Mouse (Mus musculus) forebrain, embryonic 16.5 days (tissue): ENCODE data around the gene Foxg1. TPM values are rescaled to one million over a fixed set of nuclear protein-coding genes. Genes with fewer than 3 reads are reported as not detected.
A peak's percentile ranks its signal among the peaks of the same experiment; 100 is the strongest.

Experiments
- ATAC-seq: fragments of 200-750 bp; cut with Nextera tagmentation; 2 replicates; pipeline ENCODE4 v1.8.0; 2017; ENCODE audit warnings: mild to moderate bottlenecking, moderate library complexity
- H3K27ac ChIP-seq: fragments of 300-500 bp; sonication (generic); 2 replicates; pipeline ENCODE4 v1.5.1; 2014; ENCODE audit warnings: low read length, control low read depth
- H3K27me3 ChIP-seq: fragments of 300-500 bp; sonication (generic); replicated peaks from 2 replicates; pipeline ENCODE4 v1.6.1; 2014; ENCODE audit warnings: low read length; ENCODE audit not compliant: control insufficient read depth, insufficient read depth
- H3K36me3 ChIP-seq: fragments of 300-500 bp; sonication (generic); 2 replicates; pipeline ENCODE4 v1.6.1; 2014; ENCODE audit not compliant: control insufficient read depth, insufficient read depth
- H3K4me1 ChIP-seq: fragments of 300-500 bp; sonication (generic); replicated peaks from 2 replicates; pipeline ENCODE4 v1.6.1; 2014; ENCODE audit warnings: low read length; ENCODE audit not compliant: control insufficient read depth, insufficient read depth
- H3K4me2 ChIP-seq: fragments of 300-500 bp; sonication (generic); 2 replicates; pipeline ENCODE4 v1.6.1; 2014; ENCODE audit warnings: mild to moderate bottlenecking, low read length, control low read depth
- H3K4me3 ChIP-seq: fragments of 300-500 bp; sonication (generic); replicated peaks from 2 replicates; pipeline ENCODE4 v1.5.1; 2014; ENCODE audit warnings: mild to moderate bottlenecking, low read length, control low read depth
- H3K9ac ChIP-seq: fragments of 300-500 bp; sonication (generic); replicated peaks from 2 replicates; pipeline ENCODE4 v1.6.1; 2014; ENCODE audit warnings: low read depth, low read length, control low read depth
- H3K9me3 ChIP-seq: fragments of 300-500 bp; sonication (generic); 2 replicates; pipeline ENCODE4 v1.6.1; 2016; ENCODE audit warnings: low read length; ENCODE audit not compliant: control insufficient read depth
- WGBS: fragments of 180-500 bp; shearing (Covaris S2); extraction: QIAGEN DNeasy Blood & Tissue Kit; methylation state at CpG from one replicate; pipeline ENCODE4 v1.1.7; 2014; 5-methylcytosine and 5-hydroxymethylcytosine counted together
- polyA plus RNA-seq: library from polyadenylated mRNA; unstranded; fragments of >200 nt; fragmentation: Nextera tagmentation; extraction: Ambion mirVana; gene quantifications from 2 replicates; pipeline ENCODE4 v1.2.1, GENCODE M21; 2015

The Foxg1 gene
- polyA plus RNA-seq, 1 experiment from 2014 or later: 92.9 TPM

- no peaks in the 10 kb centered on the region for H3K4me1 ChIP-seq
- peak overlapping the region; percentile 46 for H3K4me3 ChIP-seq
- H3K27ac ChIP-seq: peak overlapping the region; percentile 93
- WGBS: under 1% methylated on average over 42 of the region's 42 CpGs
- H3K36me3 ChIP-seq: no peaks in the 10 kb centered on the region
- ATAC-seq: peak; percentile 79
- peak overlapping the region; percentile 78 for H3K4me2 ChIP-seq
- H3K9ac ChIP-seq: peak overlapping the region; percentile 95
- no peaks in the 10 kb centered on the region for H3K9me3 ChIP-seq
- no peaks in the 10 kb centered on the region for H3K27me3 ChIP-seq
Measured at GRCm38 (mm10) chr12:49391305-49392040, 9.0 kb downstream of the Foxg1 start.

- no peak for ATAC-seq
- H3K9ac ChIP-seq: peak overlapping the region; percentile 95
- WGBS: 1% methylated on average over 10 of the region's 10 CpGs
- no peaks in the 10 kb centered on the region for H3K36me3 ChIP-seq
- no peaks in the 10 kb centered on the region for H3K9me3 ChIP-seq
- peak overlapping the region; percentile 93 for H3K27ac ChIP-seq
- no peaks in the 10 kb centered on the region for H3K4me1 ChIP-seq
- no peaks in the 10 kb centered on the region for H3K27me3 ChIP-seq
- peak overlapping the region; percentile 78 for H3K4me2 ChIP-seq
- H3K4me3 ChIP-seq: peak overlapping the region; percentile 46
Measured at GRCm38 (mm10) chr12:49392041-49392390, 9.6 kb downstream of the Foxg1 start.

DNA sequence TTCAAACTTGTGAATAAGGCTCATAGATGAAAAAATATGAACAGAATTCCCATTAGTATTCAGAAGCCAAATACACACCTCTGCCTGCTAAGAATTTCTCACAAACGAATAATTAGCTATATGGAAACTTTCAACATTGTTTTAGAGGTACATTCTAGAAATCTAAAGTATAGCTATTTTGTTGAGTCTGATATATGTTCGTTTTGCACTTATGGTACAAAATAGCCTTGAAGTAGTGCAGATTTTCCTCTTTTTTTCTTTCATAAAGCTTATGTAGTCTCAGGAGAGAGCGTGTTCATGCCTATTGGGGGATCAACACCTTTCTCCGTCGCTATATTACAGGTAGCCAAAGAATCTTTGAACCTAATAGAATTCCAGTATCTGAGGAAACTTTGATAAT, 10.4 kb downstream of the Foxg1 start:
- Histone ChIP-seq H3K27me3 (no peaks in the 10 kb centered on the region), H3K4me3 (peak overlapping the region; percentile 48), H3K9me3 (no peaks in the 10 kb centered on the region), H3K4me1 (peaks cover 6% of the 10 kb centered on the region), H3K9ac (peak overlapping the region; percentile 95), H3K36me3 (no peaks in the 10 kb centered on the region), H3K4me2 (peak overlapping the region; percentile 78), H3K27ac (peak overlapping the region; percentile 93)
- 1% methylated on average over 5 of the region's 5 CpGs for WGBS
- no peak for ATAC-seq

DNA sequence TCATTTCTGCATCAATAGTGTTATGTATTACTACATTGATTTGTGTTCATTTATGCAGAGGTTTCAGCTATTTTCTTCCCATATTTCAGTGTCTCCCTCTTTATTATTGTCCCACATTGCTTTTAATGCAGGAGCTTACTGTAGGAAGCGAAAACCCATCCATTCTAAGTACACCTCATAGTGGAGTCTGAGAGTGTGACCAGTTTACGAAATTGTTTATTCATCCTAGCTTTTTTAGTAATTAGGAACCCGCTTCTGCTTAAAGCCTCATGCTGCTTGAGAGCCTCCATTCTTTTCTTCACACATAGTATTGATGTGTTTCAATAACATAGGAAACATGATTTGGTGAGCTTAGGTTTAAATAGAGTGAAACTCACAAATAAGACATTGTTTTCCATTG, 11.2 kb downstream of the Foxg1 start:
- H3K4me2 ChIP-seq: peak overlapping the region; percentile 59
- H3K27ac ChIP-seq: peak overlapping the region; percentile 93
- ATAC-seq: no peak
- H3K9me3 ChIP-seq: no peaks in the 10 kb centered on the region
- H3K4me1 ChIP-seq: peaks cover 11% of the 10 kb centered on the region
- H3K27me3 ChIP-seq: no peaks in the 10 kb centered on the region
- H3K4me3 ChIP-seq: peak overlapping the region; percentile 48
- WGBS: 2% methylated on average over 3 of the region's 3 CpGs
- peak overlapping the region; percentile 77 for H3K9ac ChIP-seq
- no peaks in the 10 kb centered on the region for H3K36me3 ChIP-seq

- peaks cover 13% of the 10 kb centered on the region for H3K4me1 ChIP-seq
- H3K36me3 ChIP-seq: no peaks in the 10 kb centered on the region
- WGBS: 0% methylated on average over 1 of the region's 1 CpGs
- peak overlapping the region; percentile 71 for H3K9ac ChIP-seq
- peak overlapping the region; percentile 74 for H3K4me2 ChIP-seq
- H3K9me3 ChIP-seq: no peaks in the 10 kb centered on the region
- peak overlapping the region; percentile 95 for H3K27ac ChIP-seq
- H3K4me3 ChIP-seq: peak overlapping the region; percentile 42
- ATAC-seq: no peak
- no peaks in the 10 kb centered on the region for H3K27me3 ChIP-seq
Measured at GRCm38 (mm10) chr12:49394181-49394580, 11.7 kb downstream of the Foxg1 start.

DNA sequence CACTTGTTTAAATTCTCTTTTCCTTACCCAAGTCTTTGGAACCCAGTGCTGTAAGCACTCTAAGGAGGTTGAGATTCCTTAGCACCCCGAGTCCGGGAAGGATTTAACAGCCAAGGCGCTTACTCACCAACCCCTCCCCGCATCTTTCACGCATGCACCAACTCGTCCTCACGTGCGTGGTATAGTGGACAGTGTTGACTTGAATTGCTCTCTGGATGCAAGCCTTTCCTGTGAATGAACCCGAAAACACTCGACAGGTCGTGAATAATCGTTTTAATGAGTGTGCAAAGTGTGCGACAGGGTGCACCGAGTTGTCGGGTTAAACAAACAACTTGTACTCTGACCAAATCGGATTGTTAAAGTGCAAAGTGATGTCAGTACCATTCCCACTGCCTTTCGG, 12.4 kb downstream of the Foxg1 start:
- ATAC-seq: peak; percentile 34
- no peaks in the 10 kb centered on the region for H3K9me3 ChIP-seq
- peak overlapping the region; percentile 42 for H3K4me3 ChIP-seq
- peak overlapping the region; percentile 95 for H3K27ac ChIP-seq
- peak overlapping the region; percentile 74 for H3K4me2 ChIP-seq
- no peaks in the 10 kb centered on the region for H3K36me3 ChIP-seq
- H3K9ac ChIP-seq: peak overlapping the region; percentile 71
- peaks cover 14% of the 10 kb centered on the region for H3K4me1 ChIP-seq
- WGBS: under 1% methylated on average over 17 of the region's 17 CpGs
- no peaks in the 10 kb centered on the region for H3K27me3 ChIP-seq

GRCm38 (mm10) chr12:49395969-49396368, 13.5 kb downstream of the Foxg1 start:
- 0 out of 2 replicates have a peak overlapping the region, but pooled peaks have one; percentile 5 for H3K4me3 ChIP-seq
- ATAC-seq: no peak
- peak overlapping the region; percentile 43 for H3K4me2 ChIP-seq
- H3K9me3 ChIP-seq: no peaks in the 10 kb centered on the region
- H3K36me3 ChIP-seq: no peaks in the 10 kb centered on the region
- H3K4me1 ChIP-seq: peaks cover 21% of the 10 kb centered on the region
- peak overlapping the region; percentile 48; the same call in 1 of the 2 replicates for H3K9ac ChIP-seq
- no peak overlapping the region for H3K27ac ChIP-seq
- H3K27me3 ChIP-seq: no peaks in the 10 kb centered on the region
- WGBS: 8% methylated on average over 2 of the region's 2 CpGs

DNA sequence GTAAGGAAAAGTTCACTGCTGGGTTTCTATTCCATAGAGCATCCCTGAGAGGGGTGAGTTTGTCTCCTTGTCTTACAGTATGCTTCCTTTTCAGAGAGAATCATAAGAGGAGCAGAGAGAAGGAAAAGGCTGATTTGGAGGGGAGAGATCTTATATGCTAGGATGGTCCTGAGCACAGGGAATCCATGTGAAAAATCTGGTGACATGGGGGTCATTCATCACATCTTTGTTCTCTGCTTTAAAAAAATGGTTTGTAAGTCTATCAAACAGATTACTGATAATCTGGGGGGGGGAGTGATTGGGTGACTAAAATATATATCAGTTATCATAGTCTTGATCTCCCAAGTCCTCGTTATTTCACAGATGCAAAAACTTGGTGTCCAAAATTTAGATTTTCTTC, 14.3 kb downstream of the Foxg1 start:
- 26% methylated on average over 1 of the region's 1 CpGs for WGBS
- Histone ChIP-seq H3K9ac (peak overlapping the region; percentile 61), H3K27me3 (no peaks in the 10 kb centered on the region), H3K4me2 (peak overlapping the region; percentile 58), H3K27ac (peak overlapping the region; percentile 91), H3K36me3 (no peaks in the 10 kb centered on the region), H3K9me3 (no peaks in the 10 kb centered on the region), H3K4me1 (peaks cover 24% of the 10 kb centered on the region), H3K4me3 (peak overlapping the region; percentile 29)
- no peak for ATAC-seq

DNA sequence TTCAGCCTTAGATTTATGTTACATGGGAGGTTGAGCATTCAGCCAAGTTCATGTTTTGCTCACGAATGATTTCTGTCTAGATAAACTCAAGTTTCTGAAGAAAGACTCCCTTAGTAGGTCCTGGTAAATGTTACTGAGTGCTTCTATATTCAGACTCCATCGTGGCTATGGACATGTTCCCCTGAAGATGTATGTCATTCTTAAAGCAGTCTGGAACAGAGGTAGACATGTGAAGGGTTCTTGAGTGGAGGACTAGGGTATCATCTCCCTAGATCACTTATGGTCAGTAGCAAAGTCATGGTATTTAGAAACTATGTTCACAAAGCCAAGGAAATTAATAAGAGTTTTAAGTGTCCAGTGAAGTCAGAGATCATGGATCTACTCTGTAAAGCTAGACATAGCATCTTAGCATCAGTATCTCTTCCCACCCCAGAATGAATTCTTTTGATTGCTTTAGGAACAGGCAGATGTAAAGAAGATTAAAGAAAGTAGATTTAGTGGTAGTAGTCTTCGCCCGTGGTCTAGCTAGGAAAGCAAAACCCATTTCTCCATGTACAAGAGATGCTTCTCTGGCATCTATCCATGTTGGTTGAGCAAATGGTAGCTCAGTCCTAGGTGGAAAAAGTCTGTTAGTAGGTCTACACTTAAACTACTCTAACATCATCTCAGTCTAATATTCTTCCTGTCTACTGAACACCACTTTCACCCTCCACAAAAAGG, 15.1 kb downstream of the Foxg1 start:
- WGBS: 9% methylated on average over 4 of the region's 4 CpGs
- Histone ChIP-seq H3K9me3 (no peaks in the 10 kb centered on the region), H3K36me3 (no peaks in the 10 kb centered on the region), H3K27ac (peak overlapping the region; percentile 94), H3K27me3 (no peaks in the 10 kb centered on the region), H3K4me3 (peak overlapping the region; percentile 19), H3K4me1 (peaks cover 26% of the 10 kb centered on the region), H3K4me2 (peak overlapping the region; percentile 54), H3K9ac (peak overlapping the region; percentile 55)
- ATAC-seq: no peak
